Mouse (Mus musculus) midbrain, embryonic 11.5 days (tissue): ENCODE results near the gene Tatdn3. TPM values are rescaled to one million over a fixed set of nuclear protein-coding genes. Genes with fewer than 3 reads are reported as not detected.

Experiments used
- ATAC-seq: fragments of 200-750 bp; cut with Nextera tagmentation; 2 replicates; pipeline ENCODE4 v1.8.0; 2017; ENCODE audit warnings: moderate TSS enrichment, moderate library complexity; ENCODE audit not compliant: low FRiP score
- DNase-seq: peaks from one replicate; pipeline ENCODE4 v3.0.0; 2015; ENCODE audit warnings: low spot score; ENCODE audit errors: missing footprints
- H3K27ac ChIP-seq: fragments of 300-500 bp; sonication (generic); 2 replicates; pipeline ENCODE4 v1.5.1; 2014; ENCODE audit warnings: low read depth, low read length
- H3K27me3 ChIP-seq: fragments of 300-500 bp; sonication (generic); 2 replicates; pipeline ENCODE4 v1.6.1; 2014; ENCODE audit warnings: mild to moderate bottlenecking, low read length, moderate library complexity, mixed read lengths; ENCODE audit not compliant: control insufficient read depth, insufficient read depth
- H3K36me3 ChIP-seq: fragments of 300-500 bp; sonication (generic); 2 replicates; pipeline ENCODE4 v1.6.1; 2014; ENCODE audit warnings: mild to moderate bottlenecking, low read length, moderate library complexity, mixed read lengths; ENCODE audit not compliant: control insufficient read depth, insufficient read depth
- H3K4me1 ChIP-seq: fragments of 300-500 bp; sonication (generic); 2 replicates; pipeline ENCODE4 v1.6.1; 2014; ENCODE audit warnings: low read length; ENCODE audit not compliant: control insufficient read depth, insufficient read depth
- H3K4me2 ChIP-seq: fragments of 300-500 bp; sonication (generic); 2 replicates; pipeline ENCODE4 v1.6.1; 2014; ENCODE audit warnings: mild to moderate bottlenecking, moderate library complexity
- H3K4me3 ChIP-seq: fragments of 300-500 bp; sonication (generic); 2 replicates; pipeline ENCODE4 v1.5.1; 2014; ENCODE audit warnings: low read depth, low read length
- H3K9ac ChIP-seq: fragments of 300-500 bp; sonication (generic); 2 replicates; pipeline ENCODE4 v1.6.1; 2014; ENCODE audit warnings: low read length
- H3K9me3 ChIP-seq: fragments of 300-500 bp; sonication (generic); 2 replicates; pipeline ENCODE4 v1.6.1; 2016; ENCODE audit warnings: low read length; ENCODE audit not compliant: control insufficient read depth
- WGBS: fragments of 180-500 bp; shearing (Covaris S2); extraction: QIAGEN DNeasy Blood & Tissue Kit; methylation state at CpG from one replicate; pipeline ENCODE4 v1.1.7; 2014; 5-methylcytosine and 5-hydroxymethylcytosine counted together
- polyA plus RNA-seq: library from polyadenylated mRNA; unstranded; fragments of >200 nt; fragmentation: Nextera tagmentation; extraction: Ambion mirVana; gene quantifications from 2 replicates; pipeline ENCODE4 v1.2.1, GENCODE M21; 2014

The Tatdn3 gene
- polyA plus RNA-seq, 1 experiment from 2014 or later, result 11.6 TPM

- no peaks in the 10 kb centered on the region; the same call in none of the 2 replicates for H3K36me3 ChIP-seq
- no peak overlapping the region for H3K9ac ChIP-seq
- ATAC-seq (no peak), DNase-seq (no peak)
- H3K4me2 ChIP-seq, result no peak overlapping the region
- H3K9me3 ChIP-seq, result no peaks in the 10 kb centered on the region
- H3K4me3 ChIP-seq, result no peak overlapping the region
- H3K27ac ChIP-seq, result no peak overlapping the region
- H3K4me1 ChIP-seq, result no peaks in the 10 kb centered on the region; the same call in 1 of the 2 replicates
- 96% methylated on average over 5 of the region's 5 CpGs for WGBS
- H3K27me3 ChIP-seq, result no peaks in the 10 kb centered on the region
Measured at GRCm38 (mm10) chr1:191019803-191020202, 42.9 kb downstream of the Tatdn3 start.

- Histone ChIP-seq H3K27ac (no peak overlapping the region), H3K27me3 (no peaks in the 10 kb centered on the region), H3K4me3 (no peak overlapping the region), H3K4me1 (no peaks in the 10 kb centered on the region), H3K36me3 (peaks cover 1% of the 10 kb centered on the region), H3K9ac (no peak overlapping the region), H3K4me2 (no peak overlapping the region), H3K9me3 (no peaks in the 10 kb centered on the region)
- DNase-seq, result no peak
- no peak for ATAC-seq
- 93% methylated on average over 3 of the region's 3 CpGs for WGBS
Measured at GRCm38 (mm10) chr1:191014271-191014670, 48.5 kb downstream of the Tatdn3 start.

- ATAC-seq (no peak), DNase-seq (no peak)
- H3K9me3 ChIP-seq, result no peaks in the 10 kb centered on the region
- 98% methylated on average over 5 of the region's 5 CpGs for WGBS
- H3K4me2 ChIP-seq, result no peak overlapping the region
- H3K4me3 ChIP-seq, result no peak overlapping the region
- peaks cover 13% of the 10 kb centered on the region; the same call in 1 of the 2 replicates for H3K36me3 ChIP-seq
- H3K27me3 ChIP-seq, result no peaks in the 10 kb centered on the region
- H3K4me1 ChIP-seq, result no peaks in the 10 kb centered on the region
- H3K27ac ChIP-seq, result no peak overlapping the region
- H3K9ac ChIP-seq, result no peak overlapping the region
Measured at GRCm38 (mm10) chr1:191008707-191009106, 54.0 kb downstream of the Tatdn3 start.

GRCm38 (mm10) chr1:191002201-191002600 is 60.5 kb downstream of the Tatdn3 start:
- DNase-seq (no peak), ATAC-seq (no peak)
- Histone ChIP-seq H3K4me1 (no peaks in the 10 kb centered on the region), H3K9ac (no peak overlapping the region), H3K4me3 (no peak overlapping the region), H3K27me3 (no peaks in the 10 kb centered on the region), H3K4me2 (no peak overlapping the region), H3K36me3 (peaks cover 3% of the 10 kb centered on the region; the same call in 1 of the 2 replicates), H3K9me3 (no peaks in the 10 kb centered on the region; the same call in 1 of the 2 replicates), H3K27ac (no peak overlapping the region)
- WGBS, result 62% methylated on average over 6 of the region's 6 CpGs

GRCm38 (mm10) chr1:191000686-191001085 is 62.0 kb downstream of the Tatdn3 start:
- H3K4me1 ChIP-seq, result no peaks in the 10 kb centered on the region
- peaks cover 3% of the 10 kb centered on the region; the same call in 1 of the 2 replicates for H3K36me3 ChIP-seq
- no peak overlapping the region for H3K4me2 ChIP-seq
- no peak overlapping the region for H3K27ac ChIP-seq
- no peaks in the 10 kb centered on the region; the same call in 1 of the 2 replicates for H3K9me3 ChIP-seq
- no peak overlapping the region for H3K4me3 ChIP-seq
- H3K9ac ChIP-seq, result no peak overlapping the region
- H3K27me3 ChIP-seq, result no peaks in the 10 kb centered on the region
- ATAC-seq (no peak), DNase-seq (no peak)
- 78% methylated on average over 3 of the region's 3 CpGs for WGBS

GRCm38 (mm10) chr1:190998027-190998426 is 64.7 kb downstream of the Tatdn3 start:
- H3K9ac ChIP-seq, result no peak overlapping the region
- no peaks in the 10 kb centered on the region; the same call in 1 of the 2 replicates for H3K9me3 ChIP-seq
- no peaks in the 10 kb centered on the region for H3K27me3 ChIP-seq
- no peak for DNase-seq
- no peak overlapping the region for H3K27ac ChIP-seq
- H3K4me1 ChIP-seq, result no peaks in the 10 kb centered on the region
- ATAC-seq, result no peak
- H3K36me3 ChIP-seq, result no peaks in the 10 kb centered on the region
- H3K4me2 ChIP-seq, result no peak overlapping the region
- no peak overlapping the region for H3K4me3 ChIP-seq
- WGBS, result 74% methylated on average over 1 of the region's 1 CpGs

GRCm38 (mm10) chr1:190996346-190996877 is 66.3 kb downstream of the Tatdn3 start:
- DNase-seq, result no peak
- Histone ChIP-seq H3K9me3 (no peaks in the 10 kb centered on the region; the same call in 1 of the 2 replicates), H3K27ac (no peak overlapping the region), H3K4me3 (no peak overlapping the region), H3K4me1 (no peaks in the 10 kb centered on the region), H3K4me2 (no peak overlapping the region), H3K9ac (no peak overlapping the region), H3K36me3 (no peaks in the 10 kb centered on the region), H3K27me3 (no peaks in the 10 kb centered on the region)
- ATAC-seq, result no peak
- 75% methylated on average over 6 of the region's 6 CpGs for WGBS

Other genes with a start within 250 kb of the Tatdn3 start
- 19.5 and 20.1 TPM in 2 replicates for gene Rps6kc1, start 151.2 kb downstream of the Tatdn3 start, polyA plus RNA-seq
- gene Angel2, start 137.8 kb downstream of the Tatdn3 start, polyA plus RNA-seq, result 65.5 and 65.7 TPM in 2 replicates
- 52.8 and 58.9 TPM in 2 replicates for gene Vash2, start 83.6 kb downstream of the Tatdn3 start, polyA plus RNA-seq
- gene Flvcr1, start 36.8 kb downstream of the Tatdn3 start, polyA plus RNA-seq, result 11.3 and 11.9 TPM in 2 replicates
- gene Spata45, start 26.3 kb downstream of the Tatdn3 start, polyA plus RNA-seq, result not detected in 2 replicates
- 21.9 and 22.8 TPM in 2 replicates for gene Nsl1, start 80 bp upstream of the Tatdn3 start, polyA plus RNA-seq
- 2.9 and 3.5 TPM in 2 replicates for gene Batf3, start 34.9 kb upstream of the Tatdn3 start, polyA plus RNA-seq
- gene Fam71a, start 101.9 kb upstream of the Tatdn3 start, polyA plus RNA-seq, result not detected in 2 replicates
- gene Atf3, start 155.1 kb upstream of the Tatdn3 start, polyA plus RNA-seq, result 3.8 and 4.6 TPM in 2 replicates